Mouse (Mus musculus) left cerebral cortex, adult 6 months (tissue): ENCODE data around the gene Jph4. TPM values are rescaled to one million over a fixed set of nuclear protein-coding genes. Genes with fewer than 3 reads are reported as not detected.

Experiments used
- long read RNA-seq, 2 experiments: library from polyadenylated mRNA; unstranded; transcript quantifications; one replicate each; pipeline ENCODE4 v2.0.0; 2019 to 2020
- polyA plus RNA-seq: library from polyadenylated mRNA; unstranded; fragments of <200 nt; fragmentation: Nextera tagmentation; gene quantifications from 2 replicates; pipeline ENCODE4 v1.2.3, GENCODE M21; 2021

The Jph4 gene
- 27.4 and 43.5 TPM in 2 replicates for polyA plus RNA-seq
- long read RNA-seq, experiment 1, full-length matches to known transcripts: 34 of 184 reads
- long read RNA-seq, experiment 1, partial matches to known transcripts: 140 of 184 reads
- long read RNA-seq, experiment 1, other reads (novel, unspliced or antisense): 10 of 184 reads
- long read RNA-seq, experiment 2, partial matches to known transcripts: 94 of 100 reads
- long read RNA-seq, experiment 2, other reads (novel, unspliced or antisense): 5 of 100 reads

GRCm38 (mm10) chr14:55116425-55117200 lies at the start of gene Jph4:
Gene Jph4, minus strand, starts transcription at chr14:55116935.

DNA sequence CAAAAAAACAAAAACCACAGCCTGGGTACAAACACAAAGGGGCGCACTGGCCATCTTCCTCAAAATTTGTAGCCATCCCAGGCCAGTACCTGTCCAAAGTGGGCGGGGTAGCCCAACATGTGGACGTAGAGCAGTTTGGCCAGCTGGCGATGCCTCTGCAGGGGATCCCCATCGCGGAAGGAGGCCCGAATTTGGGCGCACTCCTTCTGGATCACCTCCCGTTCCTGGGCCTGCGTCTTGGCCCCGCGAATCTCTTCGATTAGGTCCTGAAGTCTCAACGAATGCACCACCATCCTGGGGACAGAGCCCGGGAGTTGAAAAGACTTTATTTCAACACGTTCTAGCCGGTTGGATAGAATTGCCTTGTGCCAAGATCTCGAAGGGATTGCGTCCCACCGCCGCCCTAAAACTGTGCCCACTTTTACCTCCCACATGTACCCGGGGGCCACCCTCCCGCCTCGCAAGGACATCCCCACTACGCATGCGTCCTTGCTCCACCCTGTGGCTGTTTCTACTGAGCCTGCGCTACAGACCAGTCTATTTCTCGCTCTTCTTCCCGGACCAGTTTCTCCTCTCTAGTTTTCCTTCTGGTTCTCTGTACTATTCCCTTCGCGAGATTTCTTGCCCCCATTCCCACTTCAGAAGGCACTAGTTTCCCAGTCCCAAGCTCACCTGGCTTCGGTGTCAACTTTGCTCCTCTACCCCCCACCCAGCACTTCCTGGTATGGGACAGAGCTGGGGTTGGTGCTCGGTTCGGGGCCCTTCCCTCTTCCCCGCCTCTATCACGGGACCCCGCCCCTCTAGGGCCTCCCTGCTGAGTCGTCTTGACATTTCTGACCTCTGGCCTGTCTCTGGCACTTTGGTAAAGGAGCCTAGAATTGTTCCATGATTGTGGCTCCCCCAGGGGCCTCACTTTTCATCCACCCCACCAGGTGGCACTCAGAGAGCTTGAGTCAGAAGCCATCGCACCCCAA lies 10.6 kb downstream of the Jph4 start, which contains the start of gene Ap1g2:
Gene Ap1g2 (minus strand): TSS at position 758 of the 974 bp plus-strand sequence.

GRCm38 (mm10) chr14:55094704-55095231 lies 22.0 kb downstream of the Jph4 start, which contains the start of gene Thtpa:
Gene Thtpa, plus strand, starts transcription at chr14:55094784.

DNA sequence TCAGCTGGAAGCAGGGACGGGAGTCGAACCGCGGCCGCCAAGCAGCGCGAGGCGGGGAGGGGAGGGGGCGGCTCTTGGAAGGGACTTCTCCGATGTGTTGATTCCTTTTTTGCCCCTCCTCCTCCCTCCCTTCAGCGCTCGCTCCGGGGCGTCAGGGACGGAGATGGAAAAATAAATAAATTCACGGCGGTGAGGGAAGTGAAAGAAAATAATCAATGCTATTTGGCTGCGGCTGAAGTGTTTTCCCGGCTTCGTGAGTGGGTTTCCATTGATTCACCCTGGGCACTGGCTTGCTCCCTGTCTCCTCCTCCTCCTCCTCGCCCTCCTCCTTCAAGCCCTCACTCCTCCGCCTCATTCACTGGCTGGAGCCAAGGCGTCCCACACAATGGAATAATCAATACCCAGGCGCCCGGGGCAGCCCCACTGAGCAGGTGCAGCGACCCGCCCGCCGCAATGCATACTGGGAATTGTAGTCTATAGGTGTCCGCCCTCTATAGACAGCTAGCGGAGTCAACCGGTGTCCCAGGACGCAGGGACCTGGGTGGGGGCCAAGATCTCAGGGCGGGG lies 24.6 kb downstream of the Jph4 start, which contains the start of gene Zfhx2:
Gene Zfhx2 (minus strand): TSS at position 314 of the 567 bp plus-strand sequence.

Other genes with a start within 250 kb of the Jph4 start
- 5.8 and 7.3 TPM in 2 replicates for gene Homez, start 246.0 kb downstream of the Jph4 start, polyA plus RNA-seq
- gene Ppp1r3e, start 239.4 kb downstream of the Jph4 start, polyA plus RNA-seq: 3.4 and 6.9 TPM in 2 replicates
- 7.9 and 8.1 TPM in 2 replicates for gene Bcl2l2, start 233.6 kb downstream of the Jph4 start, polyA plus RNA-seq
- not detected in 2 replicates for gene Gm20521, start 233.5 kb downstream of the Jph4 start, polyA plus RNA-seq
- gene Pabpn1, start 224.4 kb downstream of the Jph4 start, polyA plus RNA-seq: 17.4 and 22.3 TPM in 2 replicates
- 131 and 194 TPM in 2 replicates for gene Slc22a17, start 203.8 kb downstream of the Jph4 start, polyA plus RNA-seq
- gene Efs, start 190.8 kb downstream of the Jph4 start, polyA plus RNA-seq: 0.77 and 5.0 TPM in 2 replicates
- gene Il25, start 184.2 kb downstream of the Jph4 start, polyA plus RNA-seq: 0.10 and 0.20 TPM in 2 replicates
- gene Cmtm5, start 180.7 kb downstream of the Jph4 start, polyA plus RNA-seq: 87.7 and 132 TPM in 2 replicates
- 2.0 and 8.2 TPM in 2 replicates for gene Myh6, start 150.0 kb downstream of the Jph4 start, polyA plus RNA-seq
- not detected in 2 replicates for gene Gm17428, start 140.0 kb downstream of the Jph4 start, polyA plus RNA-seq
- gene Myh7, start 122.3 kb downstream of the Jph4 start, polyA plus RNA-seq: 25.4 and 42.9 TPM in 2 replicates
- 55.7 and 61.3 TPM in 2 replicates for gene Ngdn, start 101.5 kb downstream of the Jph4 start, polyA plus RNA-seq
- gene Zfhx2, start 24.6 kb downstream of the Jph4 start, polyA plus RNA-seq: 2.4 and 4.6 TPM in 2 replicates
- 16.3 and 18.9 TPM in 2 replicates for gene Thtpa, start 22.2 kb downstream of the Jph4 start, polyA plus RNA-seq
- 1.0 and 1.1 TPM in 2 replicates for gene Ap1g2, start 10.3 kb downstream of the Jph4 start, polyA plus RNA-seq
- gene Dhrs2, start 105.1 kb upstream of the Jph4 start, polyA plus RNA-seq: 0.33 TPM in 1 of 2 replicates, not detected in the other